Mouse (Mus musculus): ENCODE measurements around the gene Sdk1.

Gene Sdk1

DNA sequence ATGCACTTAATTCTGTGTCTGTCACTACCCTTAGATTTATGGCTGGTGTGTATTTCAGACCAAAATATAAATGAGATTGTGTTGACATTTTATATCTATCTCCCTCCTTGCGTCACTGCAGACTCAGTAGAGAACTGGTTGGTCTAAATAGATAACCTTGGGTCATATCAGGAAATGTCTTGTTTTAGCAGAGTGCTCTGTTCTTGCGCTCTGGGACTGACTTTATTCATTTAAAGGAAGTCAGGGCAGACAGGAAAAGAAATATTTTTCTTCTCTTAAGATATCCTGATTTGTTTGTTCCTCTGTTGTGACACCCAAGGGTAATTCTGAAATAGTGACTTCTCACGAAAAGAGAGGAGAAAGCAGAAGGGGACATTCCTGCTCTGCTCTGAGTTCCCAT lies 669.2 kb downstream of the Sdk1 start:
- POLR2A ChIA-PET = no interaction called here

DNA sequence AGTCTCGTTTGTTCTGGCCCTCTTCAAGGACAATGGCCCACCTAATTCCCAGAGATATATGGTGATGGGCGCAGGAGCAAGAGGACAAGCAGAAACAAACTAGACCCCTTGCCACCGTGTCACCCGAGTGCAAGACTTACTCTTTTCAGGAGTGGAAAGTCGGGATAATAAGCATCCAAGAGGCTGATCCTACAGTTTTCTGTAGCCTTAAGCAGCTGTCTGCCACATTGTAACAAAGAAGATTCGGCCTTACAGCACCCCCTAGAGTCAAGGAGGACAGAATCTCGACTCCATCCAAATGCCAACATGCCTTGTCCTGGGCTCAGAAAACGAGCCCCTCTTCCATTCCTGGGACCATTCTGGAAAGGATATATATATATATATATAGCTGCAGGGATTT lies 669.6 kb downstream of the Sdk1 start:
- CTCF ChIA-PET = interaction anchor here in 2 of 4 experiments (0.5 kb wide), 2 partner anchors 66 to 817 kb away, joined by 3 read pairs; no protein-coding TSS in a partner anchor
- POLR2A ChIA-PET = no interaction called here

More for the DNA sequence above, 669.2 kb downstream of the Sdk1 start:
- CTCF ChIA-PET = interaction anchor here in 1 of 4 experiments (0.5 kb wide), 1 partner anchor 67 kb away, joined by 3 read pairs; no protein-coding TSS in a partner anchor

DNA sequence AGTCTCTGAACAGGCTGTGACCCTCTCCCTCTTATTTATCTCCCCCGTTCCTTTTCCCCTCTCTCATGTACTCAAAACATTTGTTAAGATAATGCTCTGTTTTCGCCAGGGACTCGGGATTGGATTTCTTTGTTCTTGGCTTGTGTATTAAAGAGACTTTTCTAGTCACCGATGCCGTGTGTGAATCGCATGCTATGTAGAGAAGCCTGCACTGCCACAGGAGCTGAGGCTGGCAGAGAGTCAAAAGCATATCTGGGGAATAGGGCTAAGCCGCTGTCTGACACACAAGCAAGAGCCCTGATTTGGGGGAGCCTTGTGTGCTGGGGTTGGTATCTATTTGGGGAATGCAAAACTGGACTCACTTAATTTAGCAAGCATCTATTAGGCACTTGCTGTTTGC lies 671.6 kb downstream of the Sdk1 start:
- ChIA-PET CTCF (no interaction called here), POLR2A (interaction anchor here in 1 of 4 experiments (0.6 kb wide), 1 partner anchor 458 kb away, joined by 4 read pairs; no protein-coding TSS in a partner anchor)

DNA sequence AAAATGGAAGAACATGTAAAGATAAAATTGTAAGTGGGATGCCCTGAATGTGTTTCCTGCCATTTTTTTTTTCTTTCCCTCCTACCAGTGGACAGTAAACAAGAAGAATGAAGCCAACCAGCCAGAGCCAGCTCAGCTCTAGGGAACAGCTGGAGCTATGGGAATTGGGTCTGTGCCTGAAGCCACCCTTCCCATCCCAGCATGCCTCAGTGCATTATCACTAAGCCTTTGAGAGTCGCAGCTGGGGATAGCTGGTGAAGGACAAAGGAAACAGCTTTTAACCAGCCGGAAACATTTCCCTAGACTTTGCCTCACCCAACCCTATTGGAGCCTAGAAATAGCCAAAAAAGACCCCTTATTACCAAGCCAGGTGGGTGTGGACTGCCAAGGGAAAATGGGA lies 675.7 kb downstream of the Sdk1 start:
- ChIA-PET POLR2A (no interaction called here), CTCF (interaction anchor here in 1 of 4 experiments (0.5 kb wide), 1 partner anchor 293 kb away, joined by 7 read pairs; no protein-coding TSS in a partner anchor)

DNA sequence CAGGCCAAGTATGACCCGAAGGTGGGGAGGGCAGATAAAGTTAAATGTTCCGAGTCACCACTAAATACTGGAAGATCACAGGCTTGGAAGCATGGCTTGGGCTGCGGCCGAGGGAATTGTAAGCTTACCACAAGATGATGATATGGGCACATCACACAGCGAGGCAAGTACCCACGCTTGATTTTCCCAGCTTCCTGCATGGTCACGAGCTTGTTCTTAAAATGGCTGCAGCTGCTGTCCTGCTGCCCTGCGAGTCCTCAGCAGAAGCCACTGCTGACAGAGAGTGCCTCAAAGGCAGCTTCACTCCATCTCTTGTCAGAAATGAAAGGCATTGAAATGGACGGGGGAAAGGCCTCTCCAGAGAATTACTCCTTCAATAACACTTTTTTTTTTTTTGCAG lies 697.7 kb downstream of the Sdk1 start:
- ChIA-PET CTCF (interaction anchor here in 2 of 4 experiments (0.6 to 0.7 kb wide), 2 partner anchors 161 to 865 kb away, joined by 4 to 5 read pairs; no protein-coding TSS in a partner anchor), POLR2A (interaction anchor here in 1 of 4 experiments (0.6 to 0.7 kb wide), 2 partner anchors 152 to 378 kb away, joined by 3 to 5 read pairs; no protein-coding TSS in a partner anchor)

DNA sequence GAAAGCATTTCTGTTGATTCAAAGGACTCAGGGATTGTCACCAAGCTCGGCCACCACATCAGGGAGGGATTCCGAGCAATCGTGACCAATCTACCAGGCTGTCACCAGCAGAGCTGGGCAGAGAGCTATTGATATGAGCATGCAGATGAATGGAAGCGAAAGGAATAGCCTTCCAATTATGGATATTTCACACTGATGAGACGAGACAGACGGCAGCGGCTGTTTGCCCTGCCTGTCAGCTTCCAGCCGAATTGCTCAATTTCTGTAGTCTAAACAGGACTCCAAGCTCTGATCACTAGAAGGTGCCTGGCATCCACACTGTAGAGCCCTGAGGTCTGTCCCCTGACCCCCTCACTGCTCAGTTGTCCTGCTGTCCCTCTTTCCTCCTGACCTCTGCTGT lies 699.3 kb downstream of the Sdk1 start:
- ChIA-PET POLR2A (interaction anchor here in 1 of 4 experiments (1.2 kb wide), 1 partner anchor 10 kb away, joined by 3 read pairs; no protein-coding TSS in a partner anchor), CTCF (interaction anchor here in 1 of 4 experiments (0.6 kb wide), 1 partner anchor 423 kb away, joined by 7 read pairs; no protein-coding TSS in a partner anchor)

DNA sequence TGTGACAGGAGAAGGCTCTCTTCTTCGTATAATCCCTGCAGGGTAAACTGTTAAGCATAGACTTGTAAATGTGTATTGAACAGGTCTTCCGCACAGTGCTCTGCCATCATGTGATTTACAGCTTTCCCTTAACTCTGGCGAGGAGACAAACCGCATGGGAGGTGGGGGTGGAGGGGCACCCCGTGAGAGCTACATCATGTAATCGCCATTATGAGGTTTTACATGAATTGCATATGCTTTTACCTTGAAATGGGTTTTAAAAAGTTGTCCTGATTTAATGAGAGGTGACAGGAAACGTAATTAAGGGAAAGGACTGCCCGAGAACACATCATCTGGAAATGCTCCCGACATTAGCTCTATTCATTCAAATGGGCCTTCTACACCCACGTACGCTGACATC lies 709.5 kb downstream of the Sdk1 start:
- ChIA-PET POLR2A (interaction anchor here in 1 of 4 experiments (0.5 to 1.0 kb wide), 2 partner anchors 9 to 100 kb away, joined by 3 to 4 read pairs; no protein-coding TSS in a partner anchor), CTCF (interaction anchor here in 1 of 4 experiments (1.6 kb wide), 1 partner anchor 33 kb away, joined by 5 read pairs; no protein-coding TSS in a partner anchor)

DNA sequence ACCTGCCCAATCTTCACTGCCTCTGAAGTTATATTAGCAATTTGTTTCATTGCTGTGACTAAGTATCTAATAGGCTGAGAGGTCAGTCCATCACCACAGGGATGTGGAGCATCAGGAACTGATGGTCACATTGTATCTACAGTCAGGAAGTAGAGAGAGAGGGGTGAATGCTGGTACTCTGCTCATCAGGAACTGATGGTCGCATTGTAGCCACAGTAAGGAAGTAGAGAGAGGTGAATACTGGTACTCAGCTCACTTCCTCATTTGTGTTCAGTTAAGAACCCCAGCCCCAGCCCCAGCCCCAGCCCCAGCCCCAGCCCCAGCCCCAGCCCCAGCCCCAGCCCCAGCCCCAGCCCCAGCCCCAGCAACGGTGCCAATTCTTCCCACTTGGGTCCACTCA lies 711.0 kb downstream of the Sdk1 start:
- ChIA-PET CTCF (no interaction called here), POLR2A (no interaction called here)

DNA sequence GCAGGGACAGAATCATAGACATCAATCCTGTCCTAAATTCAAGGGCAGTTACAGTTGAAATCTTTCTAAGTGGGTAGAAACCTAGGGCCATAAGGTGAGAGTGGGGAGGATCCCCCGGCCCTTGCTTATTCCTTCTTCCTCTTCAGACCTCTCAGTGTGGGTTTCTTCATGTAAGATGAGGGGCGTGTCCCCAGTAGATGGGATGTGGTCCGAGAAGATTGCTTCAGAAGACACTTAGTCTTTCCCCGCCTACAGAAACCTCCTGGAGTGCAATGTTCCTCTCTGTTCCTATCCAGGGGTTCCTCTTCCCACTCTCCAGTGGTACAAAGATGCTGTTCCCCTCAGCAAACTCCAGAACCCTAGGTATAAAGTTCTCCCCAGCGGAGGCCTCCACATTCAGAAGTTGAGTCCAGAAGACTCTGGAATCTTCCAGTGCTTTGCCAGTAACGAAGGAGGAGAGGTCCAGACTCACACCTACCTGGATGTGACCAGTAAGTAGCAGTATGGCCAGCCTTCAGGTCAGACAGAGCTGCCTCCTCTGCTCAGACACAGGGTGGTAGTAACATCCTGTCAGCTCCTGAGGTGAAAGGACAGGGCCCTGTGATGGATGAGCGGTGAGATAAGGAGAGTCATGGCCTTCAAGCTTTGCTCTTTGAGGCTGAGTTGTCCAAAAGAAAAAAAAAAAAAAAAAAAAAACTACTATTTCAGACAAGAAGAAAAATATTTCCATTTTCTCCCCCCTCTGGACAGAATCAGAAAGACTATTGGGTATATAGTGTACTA lies 711.6 kb downstream of the Sdk1 start:
- ChIA-PET CTCF (no interaction called here), POLR2A (no interaction called here)

DNA sequence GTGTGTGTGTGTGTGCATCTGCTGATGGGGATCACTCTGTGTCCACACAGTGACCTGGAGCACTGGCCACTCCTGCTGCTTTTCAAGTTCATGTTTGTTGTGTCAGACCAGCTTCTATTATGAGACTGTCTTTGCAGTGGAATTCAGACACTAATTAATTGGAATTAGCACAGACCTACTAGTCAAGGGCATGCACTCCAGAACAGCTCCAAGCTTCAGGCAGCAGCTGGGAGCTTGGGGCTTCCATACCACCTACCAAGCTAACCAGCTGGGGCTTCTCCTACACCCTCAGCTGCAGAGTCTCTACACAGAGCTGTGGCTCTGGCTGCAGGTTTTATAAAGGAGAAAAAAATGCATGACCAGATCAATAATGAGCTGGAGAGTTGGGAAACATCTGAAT lies 729.8 kb downstream of the Sdk1 start:
- CTCF ChIA-PET = interaction anchor here in 1 of 4 experiments (0.5 to 0.7 kb wide), 4 partner anchors 35 to 1502 kb away, joined by 3 to 9 read pairs (median 4); no protein-coding TSS in a partner anchor

DNA sequence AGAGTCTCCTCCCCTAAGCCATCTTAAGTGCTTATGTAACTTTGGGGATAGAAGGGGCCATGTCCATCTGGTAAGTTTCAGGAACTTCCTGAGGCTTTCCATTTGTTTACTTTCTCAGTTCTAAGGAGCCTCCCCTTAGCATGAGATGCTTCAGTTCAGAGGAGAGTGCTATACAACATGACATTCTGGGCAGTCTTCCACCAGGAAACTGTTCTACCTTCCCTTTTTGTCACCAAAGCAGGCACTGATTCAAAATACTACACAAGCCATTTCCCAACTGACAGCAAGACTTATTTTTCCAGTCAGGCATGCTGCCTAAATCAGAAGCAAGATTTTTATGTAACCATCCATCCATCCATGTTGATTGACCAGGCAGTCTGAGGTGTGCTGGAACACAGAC lies 738.2 kb downstream of the Sdk1 start:
- ChIA-PET CTCF (no interaction called here), POLR2A (no interaction called here)

More for the DNA sequence above, 729.8 kb downstream of the Sdk1 start:
- POLR2A ChIA-PET = no interaction called here

DNA sequence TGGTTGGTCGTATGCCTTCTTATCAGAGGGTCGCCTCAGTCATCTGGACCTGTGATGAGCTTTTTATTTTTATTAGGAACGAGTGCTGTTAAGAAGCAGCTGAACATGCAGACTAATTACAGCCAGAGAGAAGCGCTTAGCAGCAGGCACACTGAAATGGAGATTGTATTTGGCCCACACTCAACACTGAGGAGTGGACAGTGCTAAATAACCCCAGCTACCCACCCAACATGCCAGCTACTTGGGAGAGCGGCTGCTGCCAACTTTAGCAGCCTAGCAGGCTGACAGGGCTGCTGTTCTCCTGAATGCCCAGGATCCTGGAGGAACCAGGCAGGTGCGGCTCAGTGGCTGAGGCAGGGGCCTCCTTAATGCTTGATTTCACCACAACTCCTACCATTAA lies 739.5 kb downstream of the Sdk1 start:
- CTCF ChIA-PET = no interaction called here
- POLR2A ChIA-PET = no interaction called here

DNA sequence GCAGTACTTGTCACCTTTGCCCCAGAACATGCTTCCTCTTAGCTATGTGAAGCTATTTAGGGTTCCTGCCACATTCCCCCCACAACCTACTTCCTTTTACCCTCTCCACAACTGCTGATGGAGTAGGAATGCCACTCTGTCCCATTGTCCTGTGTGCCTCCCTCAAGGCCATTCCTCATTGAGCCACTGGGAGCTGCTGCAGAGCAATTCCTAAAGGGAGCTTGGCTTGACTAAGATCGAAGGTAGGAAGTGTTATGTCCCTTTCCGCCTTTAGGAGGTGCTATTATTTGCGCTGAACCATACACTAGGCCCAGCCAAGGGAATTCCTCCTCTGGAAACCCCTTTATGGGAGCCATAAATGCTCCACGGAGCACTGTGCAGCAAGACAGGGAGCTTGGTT lies 743.0 kb downstream of the Sdk1 start:
- ChIA-PET CTCF (interaction anchor here (0.7 to 1.4 kb wide), 16 partner anchors 9 to 337 kb away, joined by 3 to 5 read pairs (median 4); no protein-coding TSS in a partner anchor), POLR2A (no interaction called here)

DNA sequence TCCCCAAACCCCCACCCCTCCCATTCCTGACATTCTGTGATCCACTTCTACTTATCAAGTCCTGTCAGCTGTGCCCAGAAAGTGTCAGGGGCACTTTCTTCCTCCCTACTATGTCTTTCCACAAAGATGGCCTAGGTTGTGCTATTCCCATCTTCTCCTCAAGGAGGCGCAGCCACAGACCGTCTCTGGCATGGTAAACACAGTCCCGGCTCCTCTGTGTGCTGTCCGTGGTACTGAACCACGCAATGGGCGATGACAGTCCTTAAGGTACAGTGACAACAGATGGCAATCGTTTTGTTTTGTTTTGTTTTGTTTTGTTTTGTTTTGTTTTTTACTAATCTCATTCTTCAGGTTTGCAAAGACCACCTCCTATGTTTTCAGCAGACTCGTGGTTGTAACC lies 743.7 kb downstream of the Sdk1 start:
- CTCF ChIA-PET = interaction anchor here (0.5 to 1.3 kb wide), 13 partner anchors 8 to 1139 kb away, joined by 3 to 5 read pairs (median 3); no protein-coding TSS in a partner anchor
- POLR2A ChIA-PET = no interaction called here

DNA sequence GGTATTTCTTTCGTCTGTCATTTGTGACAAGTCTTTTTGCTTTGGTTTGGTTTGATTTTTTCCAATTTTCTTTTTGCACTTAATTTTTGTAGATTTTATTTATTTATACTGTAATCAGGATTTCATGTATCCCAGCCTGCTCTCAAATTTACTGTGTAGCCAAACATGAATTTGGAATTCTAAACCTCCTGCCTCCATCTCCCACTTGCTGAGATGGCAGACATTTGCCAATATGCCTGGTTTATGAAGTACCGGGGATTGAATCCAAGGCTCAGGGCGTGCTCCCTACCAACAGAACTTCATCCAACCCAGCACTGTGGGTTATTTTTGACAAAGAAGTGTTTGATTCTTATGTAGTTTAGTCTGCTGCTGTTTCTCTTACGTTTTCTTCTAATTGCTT lies 744.3 kb downstream of the Sdk1 start:
- ChIA-PET POLR2A (interaction anchor here in 1 of 4 experiments (0.6 kb wide), 1 partner anchor 224 kb away, joined by 3 read pairs; no protein-coding TSS in a partner anchor), CTCF (no interaction called here)

DNA sequence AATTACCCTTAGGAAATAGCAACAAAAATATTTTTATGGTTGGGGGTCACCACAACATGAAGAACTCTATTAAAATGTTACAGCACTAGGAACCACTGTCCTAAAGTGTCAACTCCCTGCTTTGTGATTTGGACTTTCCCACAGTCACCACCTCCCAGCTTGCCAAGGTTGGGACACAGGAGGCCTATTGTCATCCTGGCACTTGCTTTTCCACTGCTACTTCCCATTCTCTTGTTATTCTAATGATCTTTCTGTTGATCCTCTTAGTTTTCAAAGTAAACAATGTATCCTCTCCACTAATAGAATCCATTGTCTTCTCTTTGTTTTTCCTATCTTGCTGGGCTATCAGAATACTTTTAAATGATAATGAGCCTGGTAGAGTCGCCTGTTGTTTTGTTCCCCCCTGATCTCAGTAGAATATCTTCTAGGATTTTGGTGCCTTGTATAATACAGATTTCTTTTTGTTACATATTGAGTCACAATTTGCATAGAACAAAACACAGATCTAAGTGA lies 746.1 kb downstream of the Sdk1 start:
- ChIA-PET POLR2A (no interaction called here), CTCF (no interaction called here)

DNA sequence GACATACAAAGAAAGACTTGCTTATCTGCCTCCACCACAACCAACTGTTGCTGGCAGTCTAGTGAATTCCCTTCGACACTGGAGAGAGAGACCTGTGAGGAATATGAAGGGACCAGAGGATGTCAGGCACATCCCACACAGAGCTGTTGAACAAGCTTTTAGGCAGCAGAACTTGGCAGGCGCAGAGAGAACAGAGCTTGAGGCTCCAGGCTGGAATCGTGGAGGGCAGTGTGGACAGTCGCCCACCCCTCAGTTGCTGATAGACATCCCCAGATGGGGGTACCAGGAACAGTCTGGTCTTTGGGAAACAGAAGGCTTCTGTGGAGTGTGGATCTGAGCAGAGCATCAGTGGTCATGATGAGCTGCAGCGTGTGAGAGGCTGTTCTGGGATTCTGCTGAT lies 747.4 kb downstream of the Sdk1 start:
- ChIA-PET CTCF (interaction anchor here in 1 of 4 experiments (0.6 kb wide), 1 partner anchor 1063 kb away, joined by 3 read pairs; no protein-coding TSS in a partner anchor), POLR2A (interaction anchor here in 1 of 4 experiments (0.6 kb wide), 1 partner anchor 185 kb away, joined by 3 read pairs; no protein-coding TSS in a partner anchor)

DNA sequence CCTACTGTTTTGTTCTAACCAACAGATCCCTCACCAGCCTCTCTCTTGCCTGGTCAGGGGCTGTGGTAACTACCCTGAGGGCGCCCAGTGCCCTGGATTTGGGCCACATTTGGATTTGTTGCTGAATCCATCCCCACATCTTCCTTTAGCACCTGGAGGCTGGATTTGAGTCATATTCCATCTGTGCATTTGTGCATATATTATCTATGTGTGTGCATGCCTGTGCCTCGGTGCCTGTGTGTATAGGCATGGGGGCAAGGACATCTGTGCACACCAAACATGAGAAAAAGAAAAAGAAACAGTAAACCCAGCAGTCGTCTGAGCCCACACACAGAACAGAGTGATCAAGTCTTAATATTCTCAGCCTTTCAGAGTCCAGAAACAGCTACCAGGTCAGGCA lies 752.9 kb downstream of the Sdk1 start:
- ChIA-PET POLR2A (no interaction called here), CTCF (no interaction called here)

DNA sequence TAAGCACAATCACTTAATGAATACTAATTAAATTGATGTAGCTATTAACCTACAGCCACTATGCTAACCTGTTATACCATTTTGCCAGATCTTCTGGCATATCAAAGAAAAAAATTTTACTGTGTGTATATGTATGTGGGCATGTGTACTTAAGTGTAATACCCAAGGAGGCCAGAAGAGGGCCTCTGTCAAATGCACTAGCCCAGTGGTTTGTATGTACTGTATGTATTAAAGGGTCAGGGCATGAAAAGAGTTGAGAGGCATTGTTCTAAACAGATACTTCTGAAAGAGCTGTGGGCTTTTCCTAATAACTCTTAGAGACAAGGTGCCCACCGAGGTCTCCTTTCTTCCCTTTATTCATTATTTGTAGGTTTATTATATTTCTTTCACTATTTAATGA lies 759.0 kb downstream of the Sdk1 start:
- POLR2A ChIA-PET = interaction anchor here in 1 of 4 experiments (0.7 kb wide), 1 partner anchor 775 kb away, joined by 3 read pairs; no protein-coding TSS in a partner anchor
- CTCF ChIA-PET = interaction anchor here in 2 of 4 experiments (0.7 to 1.6 kb wide), 3 partner anchors 9 to 16 kb away, joined by 3 to 4 read pairs (median 3); no protein-coding TSS in a partner anchor

DNA sequence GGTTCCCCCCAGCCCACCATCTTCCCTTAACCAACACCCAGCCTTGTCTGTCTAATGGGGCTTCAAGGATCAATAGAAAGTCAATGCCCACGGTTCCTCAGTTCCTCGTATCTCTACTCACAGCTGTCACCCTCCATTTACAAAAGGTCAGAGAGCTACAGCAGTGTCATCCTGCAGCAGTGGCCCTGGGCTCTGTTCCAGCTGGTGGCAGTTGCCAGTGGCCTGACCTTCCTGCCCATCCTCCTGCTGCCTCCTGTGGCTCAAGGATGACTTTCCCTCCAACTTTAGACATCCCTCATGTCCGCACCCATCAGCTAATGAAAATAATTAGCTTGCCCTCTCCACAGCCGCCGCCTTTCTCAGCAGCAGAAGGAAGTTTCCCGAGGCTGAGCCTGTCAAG lies 759.8 kb downstream of the Sdk1 start:
- ChIA-PET CTCF (interaction anchor here in 2 of 4 experiments (1.2 to 1.6 kb wide), 2 partner anchors 9 to 17 kb away, joined by 3 to 4 read pairs; no protein-coding TSS in a partner anchor), POLR2A (interaction anchor here in 1 of 4 experiments (0.7 kb wide), 1 partner anchor 776 kb away, joined by 3 read pairs; no protein-coding TSS in a partner anchor)

Measured in embryonic stem cell, embryonic (primary cell).